Mouse (Mus musculus): ENCODE data around the gene Fam214a.

Fam214a gene

GRCm38 (mm10) chr9:75035944-75036343 lies 83.3 kb downstream of the Fam214a start:
- no peak for DNase-seq

- DNase-seq, result peak; percentile 82 to 83
Measured at GRCm38 (mm10) chr9:75037451-75038356, 85.0 kb downstream of the Fam214a start, which contains the start of gene Arpp19. Gene Arpp19 (plus strand): TSS chr9:75037614.

- DNase-seq, result no peak
Measured at GRCm38 (mm10) chr9:75038357-75038688, 85.6 kb downstream of the Fam214a start.

- DNase-seq, result no peak
Measured at GRCm38 (mm10) chr9:75040566-75040965, 87.9 kb downstream of the Fam214a start.

GRCm38 (mm10) chr9:75041840-75042525 lies 89.3 kb downstream of the Fam214a start:
- DNase-seq, result no peak

- no peak for DNase-seq
Measured at GRCm38 (mm10) chr9:75043191-75043590, 90.5 kb downstream of the Fam214a start.

- no peak for DNase-seq
Measured at GRCm38 (mm10) chr9:75047079-75047478, 94.4 kb downstream of the Fam214a start.

GRCm38 (mm10) chr9:75049100-75049499 lies 96.4 kb downstream of the Fam214a start:
- DNase-seq, result no peak

- peak in 1 of 2 experiments; percentile 29 for DNase-seq
Measured at GRCm38 (mm10) chr9:75050003-75050402, 97.3 kb downstream of the Fam214a start.

- no peak for DNase-seq
Measured at GRCm38 (mm10) chr9:75051841-75052240, 99.2 kb downstream of the Fam214a start.

GRCm38 (mm10) chr9:75055046-75055445 lies 102.4 kb downstream of the Fam214a start:
- no peak for DNase-seq

GRCm38 (mm10) chr9:75064678-75065331 lies 112.1 kb downstream of the Fam214a start:
- DNase-seq, result no peak

GRCm38 (mm10) chr9:75070457-75071028 lies 117.9 kb downstream of the Fam214a start, which contains the start of gene Myo5a:
Gene Myo5a (plus strand): TSS chr9:75071015.
- DNase-seq, result no peak

- peak; percentile 59 to 62 for DNase-seq
Measured at GRCm38 (mm10) chr9:75071029-75071705, 118.5 kb downstream of the Fam214a start.

- DNase-seq, result peak; percentile 5 to 11
Measured at GRCm38 (mm10) chr9:75071706-75072192, 119.1 kb downstream of the Fam214a start.

- no peak for DNase-seq
Measured at GRCm38 (mm10) chr9:75072361-75072760, 119.7 kb downstream of the Fam214a start.

- no peak for DNase-seq
Measured at GRCm38 (mm10) chr9:75077191-75077590, 124.5 kb downstream of the Fam214a start.
